Mouse (Mus musculus): ENCODE measurements around the gene Myoc. TPM values are rescaled to one million over a fixed set of nuclear protein-coding genes. Genes with fewer than 3 reads are reported as not detected.
A peak's percentile ranks its signal among the peaks of the same experiment; 100 is the strongest.

The Myoc gene
- 0.17 TPM in 2 replicates for polyA plus RNA-seq (2015; fragmentation: Nextera tagmentation; extraction: Ambion mirVana)

- Histone ChIP-seq H3K9me3 (ENCODE audit: low read length) (no peaks in the 10 kb centered on the region), H3K4me2 (replicated peaks; ENCODE audit: low read depth, low read length) (no peak within 1 kb of the TSS), H3K4me3 (ENCODE audit: low read length) (no peak within 1 kb of the TSS), H3K36me3 (ENCODE audit: insufficient read depth, low read length) (no peaks in the 10 kb centered on the region), H3K4me1 (ENCODE audit: insufficient read depth, low read length) (0 out of 2 replicates have a peak, but pooled peaks cover 3% of the 10 kb centered on the region), H3K27ac (ENCODE audit: low read length) (no peak within 1 kb of the TSS), H3K9ac (replicated peaks; ENCODE audit: low read length) (no peak within 1 kb of the TSS), H3K27me3 (ENCODE audit: insufficient read depth, low read length) (no peaks in the 10 kb centered on the region)
- 78% methylated on average over 10 of the region's 10 CpGs for WGBS
- no peak for ATAC-seq (ENCODE audit: low FRiP score, low TSS enrichment)
Measured at GRCm38 (mm10) chr1:162639051-162639750, at the start of gene Myoc. TSS of gene Myoc (plus strand) at chr1:162639155.

DNA sequence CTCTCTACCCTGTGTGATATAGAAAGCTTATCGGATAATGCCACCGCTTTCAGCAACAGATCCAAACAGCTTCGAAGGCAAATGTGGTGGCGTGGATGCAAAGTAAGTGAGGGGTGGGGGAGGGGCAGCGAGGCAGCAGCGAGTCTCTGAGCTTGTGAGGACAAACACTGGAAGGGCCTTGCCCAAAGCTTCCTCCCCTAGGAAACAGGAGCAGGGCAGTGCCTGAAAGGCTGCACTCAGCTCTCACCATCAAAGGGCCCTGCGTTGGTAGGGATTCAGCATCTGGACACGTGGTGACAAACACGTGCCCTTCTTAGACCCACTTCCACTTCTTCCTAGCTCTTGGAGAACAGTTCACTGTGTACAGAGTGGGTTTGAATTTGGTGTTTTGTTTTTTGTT, 49.5 kb upstream of the Myoc start:
- Histone ChIP-seq H3K4me2 (replicated peaks; ENCODE audit: low read depth, low read length) (no peak overlapping the region), H3K9ac (replicated peaks; ENCODE audit: low read length) (no peak overlapping the region), H3K4me3 (ENCODE audit: low read length) (no peak overlapping the region), H3K27ac (ENCODE audit: low read length) (no peak overlapping the region), H3K36me3 (ENCODE audit: insufficient read depth, low read length) (0 out of 2 replicates have a peak, but pooled peaks cover 6% of the 10 kb centered on the region), H3K9me3 (ENCODE audit: low read length) (no peaks in the 10 kb centered on the region), H3K4me1 (ENCODE audit: insufficient read depth, low read length) (no peaks in the 10 kb centered on the region), H3K27me3 (ENCODE audit: insufficient read depth, low read length) (no peaks in the 10 kb centered on the region)
- peak; percentile 74 for ATAC-seq (ENCODE audit: low FRiP score, low TSS enrichment)
- 15% methylated on average over 9 of the region's 9 CpGs for WGBS

DNA sequence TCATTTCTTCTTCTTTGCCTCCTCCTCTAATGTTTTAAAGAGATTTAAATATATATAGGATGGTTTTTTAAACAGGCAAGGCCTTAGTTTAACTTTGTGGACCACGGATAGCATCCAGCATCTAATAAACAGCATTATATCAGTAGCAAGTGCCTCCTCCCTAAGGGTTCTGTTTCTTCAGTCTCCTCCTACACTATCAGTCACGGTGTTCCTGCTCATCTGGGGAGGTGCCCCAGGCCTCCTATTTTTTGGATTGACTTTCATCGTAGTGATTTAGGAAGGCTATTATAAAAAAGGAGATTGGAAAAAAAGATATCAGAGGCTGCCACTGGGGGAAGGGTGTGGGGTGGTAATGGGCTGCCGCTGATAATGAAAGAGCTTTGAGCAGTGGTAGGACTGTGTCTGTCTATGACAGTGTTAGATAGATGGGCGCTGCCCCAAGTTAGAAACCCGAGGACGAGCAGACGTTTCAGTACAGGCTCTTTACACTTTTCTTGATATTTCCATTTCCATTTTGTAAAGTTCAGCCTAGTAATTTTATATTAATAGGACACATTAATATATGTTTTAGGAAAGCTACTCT, 48.4 kb upstream of the Myoc start:
- H3K9ac ChIP-seq (replicated peaks; ENCODE audit: low read length): no peak overlapping the region
- no peaks in the 10 kb centered on the region for H3K4me1 ChIP-seq (ENCODE audit: insufficient read depth, low read length)
- ATAC-seq (ENCODE audit: low FRiP score, low TSS enrichment): peak; percentile 57; the same call in 1 of the 2 replicates
- no peak overlapping the region for H3K4me2 ChIP-seq (replicated peaks; ENCODE audit: low read depth, low read length)
- H3K36me3 ChIP-seq (ENCODE audit: insufficient read depth, low read length): 0 out of 2 replicates have a peak, but pooled peaks cover 6% of the 10 kb centered on the region
- no peaks in the 10 kb centered on the region for H3K27me3 ChIP-seq (ENCODE audit: insufficient read depth, low read length)
- 54% methylated on average over 8 of the region's 8 CpGs for WGBS
- H3K4me3 ChIP-seq (ENCODE audit: low read length): no peak overlapping the region
- H3K27ac ChIP-seq (ENCODE audit: low read length): no peak overlapping the region
- H3K9me3 ChIP-seq (ENCODE audit: low read length): no peaks in the 10 kb centered on the region

DNA sequence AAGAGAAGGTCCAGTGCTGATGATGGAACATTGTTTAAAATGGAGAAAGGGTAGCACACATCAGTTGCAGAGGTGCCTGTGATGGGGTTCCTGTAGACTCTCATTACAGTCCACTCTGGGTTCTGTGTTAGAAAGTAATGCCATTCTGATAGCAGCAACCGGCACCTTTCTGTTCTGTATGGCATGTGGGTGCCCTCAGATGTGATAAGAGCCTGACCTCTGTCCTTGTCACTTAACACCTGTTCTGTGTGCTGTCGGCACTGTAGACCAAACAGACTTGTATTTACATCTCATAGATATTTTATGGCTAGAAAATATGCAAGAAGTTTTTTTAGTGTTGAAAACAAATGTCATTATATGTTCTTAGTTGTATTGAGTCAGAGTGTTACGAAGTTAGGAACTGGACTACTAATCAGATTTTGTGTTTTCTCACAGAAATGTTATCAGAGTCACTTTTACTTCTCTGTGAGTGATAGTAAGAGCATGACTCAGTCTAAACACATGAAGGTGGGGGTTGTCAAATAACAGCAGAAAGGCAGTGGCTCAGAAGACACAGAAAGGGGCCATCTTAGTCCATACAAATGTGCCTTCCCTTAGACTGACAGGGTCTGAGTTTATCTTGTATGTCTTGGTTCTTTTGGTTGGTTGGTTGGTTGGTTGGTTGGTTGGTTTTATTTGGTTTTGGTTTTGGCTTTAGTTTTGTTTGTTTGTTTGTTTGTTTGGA, 41.4 kb upstream of the Myoc start:
- H3K9me3 ChIP-seq (ENCODE audit: low read length): no peaks in the 10 kb centered on the region
- peaks cover 25% of the 10 kb centered on the region for H3K36me3 ChIP-seq (ENCODE audit: insufficient read depth, low read length)
- H3K27ac ChIP-seq (ENCODE audit: low read length): no peak overlapping the region
- H3K4me1 ChIP-seq (ENCODE audit: insufficient read depth, low read length): no peaks in the 10 kb centered on the region
- H3K4me2 ChIP-seq (replicated peaks; ENCODE audit: low read depth, low read length): no peak overlapping the region
- no peak overlapping the region for H3K9ac ChIP-seq (replicated peaks; ENCODE audit: low read length)
- H3K27me3 ChIP-seq (ENCODE audit: insufficient read depth, low read length): no peaks in the 10 kb centered on the region
- WGBS: 78% methylated on average over 3 of the region's 3 CpGs
- no peak overlapping the region for H3K4me3 ChIP-seq (ENCODE audit: low read length)
- no peak for ATAC-seq (ENCODE audit: low FRiP score, low TSS enrichment)

- Histone ChIP-seq H3K4me3 (ENCODE audit: low read length) (no peak overlapping the region), H3K4me1 (ENCODE audit: insufficient read depth, low read length) (no peaks in the 10 kb centered on the region), H3K9me3 (ENCODE audit: low read length) (no peaks in the 10 kb centered on the region), H3K27ac (ENCODE audit: low read length) (no peak overlapping the region), H3K36me3 (ENCODE audit: insufficient read depth, low read length) (peaks cover 25% of the 10 kb centered on the region), H3K9ac (replicated peaks; ENCODE audit: low read length) (no peak overlapping the region), H3K27me3 (ENCODE audit: insufficient read depth, low read length) (no peaks in the 10 kb centered on the region), H3K4me2 (replicated peaks; ENCODE audit: low read depth, low read length) (no peak overlapping the region)
- ATAC-seq (ENCODE audit: low FRiP score, low TSS enrichment): no peak
- 94% methylated on average over 5 of the region's 5 CpGs for WGBS
Measured at GRCm38 (mm10) chr1:162599617-162600016, 39.3 kb upstream of the Myoc start.

DNA sequence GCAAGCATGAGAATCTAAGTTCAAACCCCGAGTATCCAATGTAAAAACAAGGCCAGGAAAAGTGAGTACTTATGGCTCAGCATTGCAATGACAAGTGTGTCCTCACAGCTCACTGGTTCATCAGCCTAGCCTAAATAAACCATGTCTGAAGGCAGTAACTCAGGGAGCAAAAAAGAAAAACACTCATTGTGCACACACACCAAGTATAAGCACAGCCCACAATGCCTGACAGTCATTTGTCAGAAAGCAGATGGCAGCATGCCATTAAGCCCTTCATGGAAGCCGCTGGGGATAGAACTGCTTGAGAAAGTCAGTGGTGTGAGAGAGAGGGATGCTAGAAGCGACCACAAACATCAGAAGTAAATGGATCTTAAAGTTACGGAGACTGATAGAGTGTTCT, 37.7 kb upstream of the Myoc start:
- no peaks in the 10 kb centered on the region for H3K27me3 ChIP-seq (ENCODE audit: insufficient read depth, low read length)
- H3K4me2 ChIP-seq (replicated peaks; ENCODE audit: low read depth, low read length): no peak overlapping the region
- no peak overlapping the region for H3K9ac ChIP-seq (replicated peaks; ENCODE audit: low read length)
- H3K9me3 ChIP-seq (ENCODE audit: low read length): no peaks in the 10 kb centered on the region
- no peaks in the 10 kb centered on the region for H3K4me1 ChIP-seq (ENCODE audit: insufficient read depth, low read length)
- WGBS: 73% methylated on average over 4 of the region's 4 CpGs
- H3K4me3 ChIP-seq (ENCODE audit: low read length): no peak overlapping the region
- peaks cover 25% of the 10 kb centered on the region for H3K36me3 ChIP-seq (ENCODE audit: insufficient read depth, low read length)
- no peak overlapping the region for H3K27ac ChIP-seq (ENCODE audit: low read length)
- no peak for ATAC-seq (ENCODE audit: low FRiP score, low TSS enrichment)

GRCm38 (mm10) chr1:162608127-162608526, 30.8 kb upstream of the Myoc start:
- Histone ChIP-seq H3K27me3 (ENCODE audit: insufficient read depth, low read length) (no peaks in the 10 kb centered on the region), H3K4me3 (ENCODE audit: low read length) (no peak overlapping the region), H3K9me3 (ENCODE audit: low read length) (no peaks in the 10 kb centered on the region), H3K9ac (replicated peaks; ENCODE audit: low read length) (no peak overlapping the region), H3K4me1 (ENCODE audit: insufficient read depth, low read length) (no peaks in the 10 kb centered on the region), H3K36me3 (ENCODE audit: insufficient read depth, low read length) (no peaks in the 10 kb centered on the region), H3K27ac (ENCODE audit: low read length) (no peak overlapping the region), H3K4me2 (replicated peaks; ENCODE audit: low read depth, low read length) (no peak overlapping the region)
- no peak for ATAC-seq (ENCODE audit: low FRiP score, low TSS enrichment)
- 7% methylated on average over 1 of the region's 1 CpGs for WGBS

DNA sequence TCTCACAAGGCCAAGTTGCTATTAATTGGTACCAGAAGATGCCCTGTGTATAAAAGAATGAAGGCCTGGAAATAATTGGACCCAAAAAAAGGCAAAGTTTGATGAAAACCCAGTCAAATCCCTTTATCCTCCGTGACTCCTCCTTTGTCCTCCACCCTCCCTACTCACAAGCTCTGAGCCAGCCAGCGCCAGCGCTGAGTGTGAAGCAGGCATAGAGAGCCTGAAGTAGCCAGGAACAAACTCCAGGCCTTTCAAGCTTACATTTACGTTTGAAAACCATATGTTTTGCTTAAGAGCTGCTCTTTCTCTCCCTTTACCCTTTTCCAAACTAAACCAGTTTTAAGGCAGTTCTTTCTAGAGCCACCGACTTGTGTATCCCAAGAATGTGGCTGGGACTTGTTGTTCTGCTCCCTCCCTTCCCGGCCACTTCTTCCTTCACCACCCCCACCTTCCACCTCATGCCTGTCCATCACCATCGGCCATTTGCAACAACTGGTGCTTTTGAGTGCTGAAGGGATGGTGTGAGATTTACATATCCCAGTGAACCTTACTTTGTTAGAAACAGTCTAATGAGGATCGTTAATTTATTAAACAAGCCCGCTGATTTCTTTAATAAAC, 29.2 kb upstream of the Myoc start:
- Histone ChIP-seq H3K36me3 (ENCODE audit: insufficient read depth, low read length) (no peaks in the 10 kb centered on the region), H3K4me1 (ENCODE audit: insufficient read depth, low read length) (no peaks in the 10 kb centered on the region), H3K9ac (replicated peaks; ENCODE audit: low read length) (no peak overlapping the region), H3K9me3 (ENCODE audit: low read length) (no peaks in the 10 kb centered on the region), H3K4me3 (ENCODE audit: low read length) (no peak overlapping the region), H3K4me2 (replicated peaks; ENCODE audit: low read depth, low read length) (no peak overlapping the region), H3K27ac (ENCODE audit: low read length) (no peak overlapping the region), H3K27me3 (ENCODE audit: insufficient read depth, low read length) (no peaks in the 10 kb centered on the region)
- ATAC-seq (ENCODE audit: low FRiP score, low TSS enrichment): no peak
- WGBS: 51% methylated on average over 9 of the region's 9 CpGs

DNA sequence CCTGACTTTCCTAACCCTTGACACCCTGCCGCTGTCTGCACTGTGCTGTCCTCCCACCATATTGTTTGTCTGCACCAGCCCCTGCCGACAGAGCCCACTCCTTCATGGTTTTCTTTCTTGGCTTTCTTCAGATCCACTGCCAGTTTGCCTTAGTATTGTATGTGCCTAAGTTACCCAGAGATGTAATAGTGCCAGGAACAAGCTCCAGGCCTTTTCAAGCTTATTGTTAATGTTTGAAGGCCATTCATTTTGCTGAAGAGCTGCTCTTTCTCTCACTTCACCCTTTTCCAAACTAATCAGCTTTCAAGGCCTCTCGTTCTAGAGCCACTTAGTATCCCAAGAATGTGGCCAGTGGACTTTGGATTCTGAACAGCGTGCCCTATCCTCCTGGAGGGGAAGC, 27.8 kb upstream of the Myoc start:
- Histone ChIP-seq H3K9me3 (ENCODE audit: low read length) (no peaks in the 10 kb centered on the region), H3K4me1 (ENCODE audit: insufficient read depth, low read length) (no peaks in the 10 kb centered on the region), H3K9ac (replicated peaks; ENCODE audit: low read length) (no peak overlapping the region), H3K27me3 (ENCODE audit: insufficient read depth, low read length) (no peaks in the 10 kb centered on the region), H3K36me3 (ENCODE audit: insufficient read depth, low read length) (no peaks in the 10 kb centered on the region), H3K4me3 (ENCODE audit: low read length) (no peak overlapping the region), H3K27ac (ENCODE audit: low read length) (no peak overlapping the region), H3K4me2 (replicated peaks; ENCODE audit: low read depth, low read length) (no peak overlapping the region)
- no peak for ATAC-seq (ENCODE audit: low FRiP score, low TSS enrichment)
- WGBS: 80% methylated on average over 4 of the region's 4 CpGs

All from kidney, embryonic 16.5 days (tissue).